Mouse (Mus musculus) left cerebral cortex, postnatal 10 days (tissue): ENCODE measurements around the gene Lrrc9. TPM values are rescaled to one million over a fixed set of nuclear protein-coding genes. Genes with fewer than 3 reads are reported as not detected.

Experiments
- DNase-seq, 2 experiments: peaks; one replicate each; pipeline ENCODE4 v3.0.0; 2021 to 2022; ENCODE audit warnings: low spot score in 2 of 2, mixed read lengths in 1 of 2; ENCODE audit errors: extremely low spot score in 1 of 2
- intact Hi-C: fragments of 180-260 bp; cut with DNase I; formaldehyde crosslinking; loops from one replicate; pipeline ENCODE4 v1.15.1; 2025
- microRNA-seq: library from miRNA; unstranded; fragments of <30 nt; microRNA quantifications from one replicate; pipeline ENCODE4 v1.2.0, GENCODE M21; 2022
- total RNA-seq, 2 experiments: library from RNA; stranded (reverse); gene quantifications; 2 replicates each; pipeline ENCODE4 v1.2.3; 2021

The Lrrc9 gene
- total RNA-seq, 2 experiments from 2014 or later, result 1.9 to 2.4 TPM

GRCm38 (mm10) chr12:72533986-72534385 is 92.3 kb downstream of the Lrrc9 start:
- intact Hi-C loops, result no loop called here

GRCm38 (mm10) chr12:72535599-72535998 is 93.9 kb downstream of the Lrrc9 start:
- intact Hi-C loops, result no loop called here
- DNase-seq, result peak in 1 of 2 experiments; percentile 46

More at GRCm38 (mm10) chr12:72533986-72534385, 92.3 kb downstream of the Lrrc9 start:
- no peak for DNase-seq

- intact Hi-C loops, result no loop called here
- DNase-seq, result peak; percentile 90 to 97
These were observed 94.4 kb downstream of the Lrrc9 start, which contains the start of gene Pcnx4 for GRCm38 (mm10) chr12:72536021-72536597. Gene Pcnx4, plus strand, starts transcription at chr12:72536383.

- DNase-seq, result peak in 1 of 2 experiments; percentile 49
- intact Hi-C loops, result no loop called here
These were observed 96.9 kb downstream of the Lrrc9 start for GRCm38 (mm10) chr12:72538571-72538970.

GRCm38 (mm10) chr12:72554347-72554746 is 112.7 kb downstream of the Lrrc9 start:
- intact Hi-C loops, result no loop called here
- DNase-seq, result no peak

GRCm38 (mm10) chr12:72564281-72564795 is 122.7 kb downstream of the Lrrc9 start:
- intact Hi-C loops, result no loop called here
- no peak for DNase-seq

Small RNAs within 50 kb of the gene (microRNA-seq; reads per million reads assigned to microRNA genes)
- gene Gm44392, result not detected

Other genes starting within 250 kb of the Lrrc9 start
- 1,000 to 10,000 TPM; 1,828 to 1,865 TPM for gene Rtn1, start 32.8 kb upstream of the Lrrc9 start, total RNA-seq
- 10 to 100 TPM; 32.3 to 33.3 TPM for gene Pcnx4, start 94.5 kb downstream of the Lrrc9 start, total RNA-seq
- gene Gm4756, start 207.8 kb downstream of the Lrrc9 start, total RNA-seq, result not detected
- 10 to 100 TPM; 22.9 to 30.4 TPM for gene Dhrs7, start 223.0 kb downstream of the Lrrc9 start, total RNA-seq